Mouse (Mus musculus) CH12F3 (cell line): ENCODE results near the gene Elof1.

ENCODE experiments used
- in situ Hi-C: fragments of 300-500 bp; cut with MboI; formaldehyde crosslinking; loops from 2 replicates; pipeline ENCODE4 v1.14.3; 2020; ENCODE audit warnings: low sequenced_read_pairs

The Elof1 gene

GRCm38 (mm10) chr9:22138480-22138879 lies 21.5 kb upstream of the Elof1 start:
- in situ Hi-C loops: no loop called here

DNA sequence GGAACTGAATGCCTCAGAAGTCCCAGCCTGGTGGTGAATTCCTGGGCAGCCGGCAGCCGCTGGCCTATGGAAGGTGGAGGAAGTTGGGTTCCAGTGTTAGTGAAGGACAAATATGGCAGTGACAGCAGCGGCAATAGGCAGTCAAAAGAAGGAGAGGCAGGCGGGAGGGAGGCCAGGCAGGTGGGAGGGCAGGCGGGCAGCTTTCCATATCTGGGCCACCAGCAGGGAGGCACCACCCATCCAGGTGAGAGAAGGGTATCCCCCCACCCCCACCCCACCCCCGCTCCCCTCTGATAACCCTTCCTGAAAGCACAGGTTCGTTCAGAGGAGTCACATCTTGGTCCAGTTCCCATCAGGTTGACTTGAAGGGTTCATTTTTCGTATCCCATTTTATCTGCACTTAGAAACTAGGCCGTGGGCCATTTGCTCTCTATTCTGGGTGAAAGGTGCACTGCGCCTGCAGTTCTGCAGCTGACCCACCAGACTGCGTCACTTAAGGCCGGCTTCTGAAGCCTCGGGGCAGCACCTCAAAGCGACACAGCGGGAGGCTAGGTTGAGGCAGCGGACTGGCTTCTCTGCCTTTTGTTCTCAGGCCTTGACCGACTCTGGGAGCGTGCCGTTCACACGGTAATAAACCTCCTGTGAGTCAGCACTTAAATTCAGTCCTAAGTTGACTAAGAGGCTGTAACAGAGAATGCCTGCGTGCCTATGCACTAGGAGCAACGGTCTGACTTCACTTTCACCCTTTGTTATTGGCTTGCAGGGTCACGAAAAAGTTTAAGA lies 20.0 kb upstream of the Elof1 start:
- in situ Hi-C loops: no loop called here

DNA sequence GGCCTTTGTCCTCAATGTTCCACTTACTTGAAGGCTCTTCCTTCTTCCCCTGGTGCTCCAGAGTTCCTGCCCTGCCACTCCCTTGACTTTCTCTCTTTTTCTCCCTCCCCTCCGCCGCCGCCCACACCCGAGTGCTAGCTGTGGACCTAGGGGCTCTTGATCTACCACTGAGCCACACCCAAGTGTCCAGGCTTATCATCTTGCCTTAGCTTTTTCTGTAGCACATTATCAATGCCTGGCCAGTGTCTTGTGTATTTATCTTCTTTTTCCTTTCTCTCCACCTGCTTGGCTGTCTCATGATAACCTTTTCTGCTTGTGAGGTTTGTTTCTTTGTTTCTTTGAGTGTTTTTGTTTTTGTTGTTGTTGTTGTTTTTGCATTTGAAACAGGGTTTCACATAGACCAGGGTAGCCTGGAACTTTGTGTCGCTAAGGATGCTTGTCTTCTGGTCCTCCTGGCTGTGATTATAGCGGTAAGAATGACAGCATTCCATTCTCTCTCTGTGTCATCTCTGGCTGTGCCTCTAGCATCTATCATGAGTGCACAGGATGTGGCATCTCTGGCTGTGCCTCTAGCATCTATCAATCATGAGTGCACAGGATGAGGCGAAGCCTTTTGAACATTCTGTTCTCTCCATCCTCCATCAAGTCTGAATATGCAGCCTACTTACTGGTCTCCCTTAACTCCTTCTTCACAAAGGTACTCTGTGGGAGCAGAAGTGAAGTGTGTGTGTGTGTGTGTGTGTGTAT lies 18.8 kb upstream of the Elof1 start, which contains the start of gene Acp5:
TSS of gene Acp5 (minus strand) at position 68 of the 747 bp plus-strand sequence.
- in situ Hi-C loops: no loop called here

GRCm38 (mm10) chr9:22134988-22135643 lies 18.1 kb upstream of the Elof1 start:
- in situ Hi-C loops: no loop called here

DNA sequence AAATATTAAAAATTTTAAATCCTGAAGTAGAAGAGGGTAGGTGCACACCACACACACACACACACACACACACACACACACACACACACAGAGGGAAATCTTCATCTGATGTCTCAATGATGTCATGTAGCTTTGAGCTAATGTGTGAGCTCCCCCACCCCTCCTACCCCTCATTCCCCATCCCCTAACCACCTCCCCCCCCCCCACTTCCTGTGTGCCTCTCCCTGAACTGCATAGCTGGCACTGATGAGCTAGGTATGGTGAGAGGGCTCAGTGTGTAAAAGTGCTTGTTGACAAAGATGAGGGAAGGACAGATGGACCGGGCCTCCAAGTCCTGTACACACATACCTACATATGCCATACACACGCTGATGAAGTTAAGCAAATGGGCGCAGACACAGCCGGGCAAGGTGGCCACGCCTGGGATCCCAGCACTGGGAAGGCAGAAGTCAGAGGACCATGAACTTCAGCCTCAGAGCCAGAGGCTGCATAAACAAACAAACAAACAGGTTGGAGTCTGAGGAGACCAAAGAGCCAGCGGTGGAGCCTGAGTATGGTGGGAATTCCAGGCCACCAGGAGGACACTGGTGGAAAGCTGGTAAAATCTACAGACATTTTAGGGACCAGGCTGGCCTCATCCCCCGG lies 17.4 kb upstream of the Elof1 start:
- in situ Hi-C loops: no loop called here

- in situ Hi-C loops: no loop called here
Observed at GRCm38 (mm10) chr9:22132220-22132619, 15.2 kb upstream of the Elof1 start.

GRCm38 (mm10) chr9:22131226-22131981 lies 14.4 kb upstream of the Elof1 start:
- in situ Hi-C loops: no loop called here

GRCm38 (mm10) chr9:22125246-22126027 lies 8.5 kb upstream of the Elof1 start:
- in situ Hi-C loops: no loop called here

GRCm38 (mm10) chr9:22124169-22124568 lies 7.2 kb upstream of the Elof1 start:
- in situ Hi-C loops: no loop called here

- in situ Hi-C loops: no loop called here
Observed at GRCm38 (mm10) chr9:22123069-22123609, 6.2 kb upstream of the Elof1 start.

GRCm38 (mm10) chr9:22122005-22122404 lies 5.0 kb upstream of the Elof1 start:
- in situ Hi-C loops: no loop called here

DNA sequence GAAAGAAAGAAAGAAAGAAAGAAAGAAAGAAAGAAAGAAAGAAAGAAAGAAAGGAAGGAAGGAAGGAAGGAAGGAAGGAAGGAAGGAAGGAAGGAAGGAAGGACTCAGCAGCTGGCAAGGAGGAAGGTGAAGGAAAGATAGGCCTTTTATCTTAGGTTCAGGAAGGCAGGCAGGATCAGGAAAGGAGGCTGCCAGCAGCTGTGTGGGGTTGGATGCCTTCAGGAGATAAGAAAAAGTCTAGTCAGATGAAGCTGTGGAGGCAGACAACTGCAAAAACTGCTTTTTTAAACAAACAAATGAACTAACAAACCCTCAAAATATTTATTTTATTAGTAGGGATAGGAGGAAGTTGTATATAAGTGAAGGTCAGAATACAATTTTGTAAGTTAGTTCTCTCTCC lies 4.6 kb upstream of the Elof1 start:
- in situ Hi-C loops: no loop called here

GRCm38 (mm10) chr9:22119543-22119942 lies 2.6 kb upstream of the Elof1 start:
- in situ Hi-C loops: no loop called here

DNA sequence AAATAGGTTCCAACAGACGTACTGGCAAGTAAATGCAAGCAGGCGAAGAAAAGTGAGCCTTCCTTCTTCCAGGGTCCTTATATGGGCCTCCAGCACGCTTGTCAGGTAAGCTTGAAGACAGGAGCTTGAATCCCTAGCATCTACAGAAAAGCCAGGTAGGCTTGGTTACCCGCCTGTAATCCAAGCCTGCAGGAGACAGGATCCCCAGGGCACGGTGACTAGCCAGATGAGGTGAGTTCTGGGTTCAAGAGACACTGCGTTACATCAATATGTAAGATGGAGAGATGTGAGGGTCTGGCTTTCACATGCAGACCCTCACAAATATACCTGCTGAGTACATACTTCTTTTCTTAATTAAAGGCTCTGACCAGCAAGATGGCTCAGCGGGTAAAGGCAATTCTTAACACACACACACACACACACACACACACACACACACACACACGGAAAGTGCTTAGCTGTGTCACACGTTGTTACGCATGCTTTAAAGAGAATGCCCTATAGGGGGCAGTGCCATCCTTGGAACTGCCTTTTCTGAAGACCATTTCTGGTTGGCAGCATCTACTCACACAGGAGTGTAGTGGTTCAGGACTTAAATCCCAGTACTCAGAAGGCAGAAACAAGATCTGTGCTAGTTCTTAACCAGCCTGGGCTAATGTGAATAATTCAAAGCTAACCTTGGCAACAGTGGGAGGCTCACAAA lies 933 bp upstream of the Elof1 start:
- in situ Hi-C loops: no loop called here

GRCm38 (mm10) chr9:22116086-22116485 lies 886 bp downstream of the Elof1 start:
- in situ Hi-C loops: no loop called here

DNA sequence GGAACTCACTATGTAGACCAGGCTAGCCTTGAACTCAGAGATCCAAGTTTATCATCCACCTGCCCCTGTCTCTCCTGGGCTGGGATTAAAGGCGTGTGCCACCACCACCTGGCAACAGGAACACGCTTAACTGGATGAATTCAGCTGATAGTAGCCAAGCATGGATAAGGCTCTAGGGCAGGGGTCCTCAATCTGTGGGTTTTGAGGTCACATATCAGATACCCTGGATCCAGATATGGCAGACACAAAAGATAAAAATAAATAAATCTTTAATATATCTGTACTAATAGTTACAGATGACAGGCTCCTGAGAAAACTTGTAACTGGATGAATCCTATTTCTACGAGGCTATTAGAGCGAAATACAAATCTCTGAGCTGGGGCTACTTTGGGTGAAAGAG lies 1.3 kb downstream of the Elof1 start:
- in situ Hi-C loops: no loop called here

GRCm38 (mm10) chr9:22108194-22108593 lies 8.8 kb downstream of the Elof1 start:
- in situ Hi-C loops: no loop called here

DNA sequence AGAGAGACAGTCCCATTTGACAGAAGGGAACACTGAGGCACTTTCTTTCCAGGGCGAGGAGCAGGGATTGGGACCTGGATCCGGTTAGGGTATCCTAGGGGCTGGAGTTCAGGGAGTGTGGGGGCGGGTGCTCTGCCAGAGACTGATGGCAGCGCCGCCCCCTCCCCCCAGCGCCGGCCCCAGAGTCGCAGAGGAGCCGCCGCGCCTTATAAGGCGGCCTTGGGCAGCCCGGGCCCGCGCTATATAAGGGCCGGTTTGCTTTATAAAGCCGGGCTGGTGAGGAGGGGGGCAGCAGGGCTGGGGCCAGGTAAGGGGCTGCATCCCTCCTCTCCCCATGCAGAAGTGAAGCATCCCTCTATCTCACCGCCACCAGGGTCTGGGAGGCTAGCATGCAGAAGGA lies 17.1 kb downstream of the Elof1 start:
- in situ Hi-C loops: no loop called here
